Mouse (Mus musculus): ENCODE measurements around the gene Rasgef1c. TPM values are rescaled to one million over a fixed set of nuclear protein-coding genes. Genes with fewer than 3 reads are reported as not detected.

Gene Rasgef1c
- polyA plus RNA-seq, 1 experiment from 2014 or later = 31.0 TPM

GRCm38 (mm10) chr11:49927169-49927568, 25.5 kb downstream of the Rasgef1c start:
- Histone ChIP-seq H3K4me3 (replicated peaks) (no peak overlapping the region), H3K36me3 (no peaks in the 10 kb centered on the region), H3K4me2 (peak overlapping the region; percentile 38), H3K27me3 (replicated peaks) (no peaks in the 10 kb centered on the region), H3K9ac (replicated peaks) (no peak overlapping the region), H3K9me3 (replicated peaks) (no peaks in the 10 kb centered on the region), H3K4me1 (peaks cover 38% of the 10 kb centered on the region), H3K27ac (replicated peaks) (peak overlapping the region; percentile 74)
- peak; percentile 60 for ATAC-seq (ENCODE audit: low FRiP score)
- WGBS = 19% methylated on average over 4 of the region's 4 CpGs

- H3K9me3 ChIP-seq (replicated peaks) = no peaks in the 10 kb centered on the region
- no peak overlapping the region for H3K4me3 ChIP-seq (replicated peaks)
- 58% methylated on average over 6 of the region's 6 CpGs for WGBS
- H3K9ac ChIP-seq (replicated peaks) = no peak overlapping the region
- H3K4me2 ChIP-seq = no peak overlapping the region
- no peak for ATAC-seq (ENCODE audit: low FRiP score)
- H3K27me3 ChIP-seq (replicated peaks) = no peaks in the 10 kb centered on the region
- H3K4me1 ChIP-seq = peaks cover 43% of the 10 kb centered on the region
- no peaks in the 10 kb centered on the region for H3K36me3 ChIP-seq
- peak overlapping the region; percentile 74 for H3K27ac ChIP-seq (replicated peaks)
These were observed 26.0 kb downstream of the Rasgef1c start for GRCm38 (mm10) chr11:49927670-49928069.

- WGBS = 21% methylated on average over 5 of the region's 5 CpGs
- peak; percentile 20; the same call in 1 of the 2 replicates for ATAC-seq (ENCODE audit: low FRiP score)
These were observed 29.5 kb downstream of the Rasgef1c start for GRCm38 (mm10) chr11:49931037-49931625.

GRCm38 (mm10) chr11:49931853-49932252, 30.2 kb downstream of the Rasgef1c start:
- no peaks in the 10 kb centered on the region for H3K27me3 ChIP-seq (replicated peaks)
- H3K9ac ChIP-seq (replicated peaks) = no peak overlapping the region
- peak; percentile 79 for ATAC-seq (ENCODE audit: low FRiP score)

More at GRCm38 (mm10) chr11:49931037-49931625, 29.5 kb downstream of the Rasgef1c start:
- Histone ChIP-seq H3K27me3 (replicated peaks) (no peaks in the 10 kb centered on the region), H3K9me3 (replicated peaks) (no peaks in the 10 kb centered on the region), H3K36me3 (no peaks in the 10 kb centered on the region), H3K27ac (replicated peaks) (peak overlapping the region; percentile 68), H3K4me2 (peak overlapping the region; percentile 6; the same call in 1 of the 2 replicates), H3K9ac (replicated peaks) (no peak overlapping the region), H3K4me3 (replicated peaks) (no peak overlapping the region), H3K4me1 (peaks cover 41% of the 10 kb centered on the region)

GRCm38 (mm10) chr11:49933811-49934210, 32.2 kb downstream of the Rasgef1c start:
- H3K36me3 ChIP-seq = no peaks in the 10 kb centered on the region
- no peak for ATAC-seq (ENCODE audit: low FRiP score)

More at GRCm38 (mm10) chr11:49931853-49932252, 30.2 kb downstream of the Rasgef1c start:
- no peaks in the 10 kb centered on the region for H3K9me3 ChIP-seq (replicated peaks)
- H3K4me2 ChIP-seq = no peak overlapping the region
- peak overlapping the region; percentile 65 for H3K27ac ChIP-seq (replicated peaks)
- 2% methylated on average over 7 of the region's 7 CpGs for WGBS
- H3K36me3 ChIP-seq = no peaks in the 10 kb centered on the region
- no peak overlapping the region for H3K4me3 ChIP-seq (replicated peaks)
- peaks cover 34% of the 10 kb centered on the region for H3K4me1 ChIP-seq

GRCm38 (mm10) chr11:49934322-49934721, 32.7 kb downstream of the Rasgef1c start:
- H3K27me3 ChIP-seq (replicated peaks) = no peaks in the 10 kb centered on the region
- no peak for ATAC-seq (ENCODE audit: low FRiP score)
- no peaks in the 10 kb centered on the region for H3K36me3 ChIP-seq
- H3K4me3 ChIP-seq (replicated peaks) = no peak overlapping the region
- peaks cover 26% of the 10 kb centered on the region for H3K4me1 ChIP-seq
- no peak overlapping the region for H3K9ac ChIP-seq (replicated peaks)
- H3K4me2 ChIP-seq = no peak overlapping the region
- H3K9me3 ChIP-seq (replicated peaks) = no peaks in the 10 kb centered on the region
- H3K27ac ChIP-seq (replicated peaks) = 0 out of 2 replicates have a peak overlapping the region, but pooled peaks have one; percentile 18
- 47% methylated on average over 10 of the region's 10 CpGs for WGBS

More at GRCm38 (mm10) chr11:49933811-49934210, 32.2 kb downstream of the Rasgef1c start:
- no peak overlapping the region for H3K4me3 ChIP-seq (replicated peaks)
- no peak overlapping the region for H3K27ac ChIP-seq (replicated peaks)
- H3K4me1 ChIP-seq = peaks cover 25% of the 10 kb centered on the region
- H3K27me3 ChIP-seq (replicated peaks) = no peaks in the 10 kb centered on the region
- no peak overlapping the region for H3K4me2 ChIP-seq
- H3K9me3 ChIP-seq (replicated peaks) = no peaks in the 10 kb centered on the region
- 75% methylated on average over 1 of the region's 1 CpGs for WGBS
- H3K9ac ChIP-seq (replicated peaks) = no peak overlapping the region

- no peaks in the 10 kb centered on the region for H3K36me3 ChIP-seq
- ATAC-seq (ENCODE audit: low FRiP score) = no peak
- no peak overlapping the region for H3K4me2 ChIP-seq
- H3K4me1 ChIP-seq = peaks cover 17% of the 10 kb centered on the region
- WGBS = 83% methylated on average over 9 of the region's 9 CpGs
- no peaks in the 10 kb centered on the region for H3K27me3 ChIP-seq (replicated peaks)
- no peaks in the 10 kb centered on the region for H3K9me3 ChIP-seq (replicated peaks)
- no peak overlapping the region for H3K9ac ChIP-seq (replicated peaks)
- no peak overlapping the region for H3K4me3 ChIP-seq (replicated peaks)
- no peak overlapping the region for H3K27ac ChIP-seq (replicated peaks)
These were observed 34.8 kb downstream of the Rasgef1c start for GRCm38 (mm10) chr11:49936458-49936857.

GRCm38 (mm10) chr11:49937779-49938178, 36.1 kb downstream of the Rasgef1c start:
- H3K4me3 ChIP-seq (replicated peaks) = no peak overlapping the region
- no peaks in the 10 kb centered on the region for H3K36me3 ChIP-seq
- 0 out of 2 replicates have a peak, but pooled peaks cover 6% of the 10 kb centered on the region for H3K4me1 ChIP-seq
- no peak overlapping the region for H3K4me2 ChIP-seq
- no peak for ATAC-seq (ENCODE audit: low FRiP score)
- no peak overlapping the region for H3K27ac ChIP-seq (replicated peaks)
- 91% methylated on average over 6 of the region's 6 CpGs for WGBS
- no peaks in the 10 kb centered on the region for H3K9me3 ChIP-seq (replicated peaks)
- H3K9ac ChIP-seq (replicated peaks) = no peak overlapping the region
- H3K27me3 ChIP-seq (replicated peaks) = no peaks in the 10 kb centered on the region

GRCm38 (mm10) chr11:49938258-49939164, 36.9 kb downstream of the Rasgef1c start:
- WGBS = 32% methylated on average over 4 of the region's 4 CpGs
- Histone ChIP-seq H3K4me1 (0 out of 2 replicates have a peak, but pooled peaks cover 7% of the 10 kb centered on the region), H3K4me3 (replicated peaks) (no peak overlapping the region), H3K9ac (replicated peaks) (no peak overlapping the region), H3K27me3 (replicated peaks) (no peaks in the 10 kb centered on the region), H3K9me3 (replicated peaks) (no peaks in the 10 kb centered on the region), H3K27ac (replicated peaks) (no peak overlapping the region), H3K4me2 (no peak overlapping the region), H3K36me3 (no peaks in the 10 kb centered on the region)
- peak; percentile 43; the same call in 1 of the 2 replicates for ATAC-seq (ENCODE audit: low FRiP score)

- Histone ChIP-seq H3K4me3 (replicated peaks) (no peak overlapping the region), H3K27me3 (replicated peaks) (no peaks in the 10 kb centered on the region), H3K9ac (replicated peaks) (no peak overlapping the region), H3K4me1 (0 out of 2 replicates have a peak, but pooled peaks cover 7% of the 10 kb centered on the region), H3K4me2 (no peak overlapping the region), H3K9me3 (replicated peaks) (no peaks in the 10 kb centered on the region), H3K27ac (replicated peaks) (no peak overlapping the region), H3K36me3 (no peaks in the 10 kb centered on the region)
- 69% methylated on average over 4 of the region's 4 CpGs for WGBS
- ATAC-seq (ENCODE audit: low FRiP score) = no peak
These were observed 41.2 kb downstream of the Rasgef1c start for GRCm38 (mm10) chr11:49942841-49943240.

- Histone ChIP-seq H3K9me3 (replicated peaks) (no peaks in the 10 kb centered on the region), H3K27me3 (replicated peaks) (no peaks in the 10 kb centered on the region), H3K4me2 (no peak overlapping the region), H3K27ac (replicated peaks) (no peak overlapping the region), H3K9ac (replicated peaks) (no peak overlapping the region), H3K4me3 (replicated peaks) (no peak overlapping the region), H3K36me3 (no peaks in the 10 kb centered on the region), H3K4me1 (0 out of 2 replicates have a peak, but pooled peaks cover 3% of the 10 kb centered on the region)
- no peak for ATAC-seq (ENCODE audit: low FRiP score)
- 88% methylated on average over 5 of the region's 5 CpGs for WGBS
These were observed 42.3 kb downstream of the Rasgef1c start for GRCm38 (mm10) chr11:49943901-49944300.

Data from neural tube, embryonic 15.5 days (tissue).